Mouse (Mus musculus) liver, adult (tissue): ENCODE results near the gene Meig1.
"Not testable (repeated sequence)": the region's sequence is repeated elsewhere in the genome, so short reads cannot be mapped to it uniquely, and the experiment has no call there.

Experiments
- GATA4 ChIP-seq: IDR thresholded peaks from 2 replicates; pipeline ENCODE4 v1.6.1; 2014; ENCODE audit warnings: mild to moderate bottlenecking, low read length; ENCODE audit not compliant: insufficient replicate concordance

Gene Meig1

GRCm38 (mm10) chr2:3422548-3422947 lies at the start of gene Meig1:
Gene Meig1, minus strand, starts transcription at chr2:3422648.
- no peak for TF ChIP-seq GATA4

GRCm38 (mm10) chr2:3456590-3456989 lies 34.1 kb upstream of the Meig1 start:
- no peak for TF ChIP-seq GATA4

GRCm38 (mm10) chr2:3453096-3453495 lies 30.6 kb upstream of the Meig1 start:
- no peak for TF ChIP-seq GATA4

GRCm38 (mm10) chr2:3449431-3449830 lies 27.0 kb upstream of the Meig1 start:
- TF ChIP-seq GATA4, result no peak

- no peak for TF ChIP-seq GATA4
These were observed 23.5 kb upstream of the Meig1 start for GRCm38 (mm10) chr2:3445984-3446383.

GRCm38 (mm10) chr2:3444206-3444605 lies 21.8 kb upstream of the Meig1 start:
- TF ChIP-seq GATA4, result no peak

- TF ChIP-seq GATA4, result no peak
These were observed 15.5 kb upstream of the Meig1 start for GRCm38 (mm10) chr2:3437956-3438355.

GRCm38 (mm10) chr2:3435369-3436061 lies 13.1 kb upstream of the Meig1 start:
- no peak for TF ChIP-seq GATA4

- TF ChIP-seq GATA4, result no peak
These were observed 8.5 kb upstream of the Meig1 start for GRCm38 (mm10) chr2:3430956-3431355.

GRCm38 (mm10) chr2:3424579-3424910 lies 2.1 kb upstream of the Meig1 start:
- no peak for TF ChIP-seq GATA4

GRCm38 (mm10) chr2:3423841-3424578 lies 1.6 kb upstream of the Meig1 start, which contains the start of gene Dclre1c:
Gene Dclre1c, plus strand, starts transcription at chr2:3424131.
- no peak for TF ChIP-seq GATA4

- TF ChIP-seq GATA4, result no peak
These were observed 2.3 kb downstream of the Meig1 start for GRCm38 (mm10) chr2:3420157-3420556.

- no peak for TF ChIP-seq GATA4
These were observed 3.5 kb downstream of the Meig1 start for GRCm38 (mm10) chr2:3418883-3419431.

- TF ChIP-seq GATA4, result no peak
These were observed 6.8 kb downstream of the Meig1 start for GRCm38 (mm10) chr2:3415676-3416075.

GRCm38 (mm10) chr2:3414241-3414640 lies 8.2 kb downstream of the Meig1 start:
- TF ChIP-seq GATA4, result no peak

GRCm38 (mm10) chr2:3407756-3408155 lies 14.7 kb downstream of the Meig1 start:
- no peak for TF ChIP-seq GATA4

- no peak for TF ChIP-seq GATA4
These were observed 16.5 kb downstream of the Meig1 start for GRCm38 (mm10) chr2:3405981-3406380.

GRCm38 (mm10) chr2:3397110-3397509 lies 25.3 kb downstream of the Meig1 start, which contains the start of gene Olah:
Gene Olah, minus strand, starts transcription at chr2:3397210.
- TF ChIP-seq GATA4, result not testable (repeated sequence)
